Mouse (Mus musculus) limb, embryonic 11.5 days (tissue): ENCODE results near the gene Mrs2. TPM values are rescaled to one million over a fixed set of nuclear protein-coding genes. Genes with fewer than 3 reads are reported as not detected.

Source experiments
- polyA plus RNA-seq: library from polyadenylated mRNA; unstranded; fragments of >200 nt; fragmentation: Nextera tagmentation; extraction: Ambion mirVana; gene quantifications from 2 replicates; pipeline ENCODE4 v1.2.1, GENCODE M21; 2014

Gene Mrs2
- polyA plus RNA-seq, 1 experiment from 2014 or later: 23.4 TPM

Other genes starting within 250 kb of the Mrs2 start
- gene BC005537, start 218.7 kb downstream of the Mrs2 start, polyA plus RNA-seq: 18.4 and 20.4 TPM in 2 replicates
- 71.1 and 71.4 TPM in 2 replicates for gene Acot13, start 188.8 kb downstream of the Mrs2 start, polyA plus RNA-seq
- 73.7 and 79.4 TPM in 2 replicates for gene Tdp2, start 188.7 kb downstream of the Mrs2 start, polyA plus RNA-seq
- gene D130043K22Rik, start 175.2 kb downstream of the Mrs2 start, polyA plus RNA-seq: 0.09 and 0.11 TPM in 2 replicates
- 5.3 TPM in 2 replicates for gene Aldh5a1, start 82.7 kb downstream of the Mrs2 start, polyA plus RNA-seq
- 0.25 and 0.34 TPM in 2 replicates for gene Gpld1, start 77.2 kb downstream of the Mrs2 start, polyA plus RNA-seq
- gene Dcdc2a, start 35.6 kb upstream of the Mrs2 start, polyA plus RNA-seq: 2.2 and 2.6 TPM in 2 replicates